Mouse (Mus musculus) hindbrain, postnatal 0 days (tissue): ENCODE measurements at regions not wholly inside any gene's neighbourhood (a gene's known extent, or its start where the extent isn't known, plus 50 kb on each side); places are given as distances from the start of the nearest gene placed in this dataset.
A peak's percentile ranks its signal among the peaks of the same experiment; 100 is the strongest.

ENCODE experiments used
- ATAC-seq: fragments of 200-750 bp; cut with Nextera tagmentation; 2 replicates; pipeline ENCODE4 v1.8.0; 2017; ENCODE audit warnings: mild to moderate bottlenecking, moderate TSS enrichment, moderate library complexity
- DNase-seq: peaks from one replicate; pipeline ENCODE4 v3.0.0-alpha.2; 2015; ENCODE audit warnings: low spot score
- H3K27ac ChIP-seq: fragments of 300-500 bp; sonication (generic); 2 replicates; pipeline ENCODE4 v1.5.1; 2014; ENCODE audit warnings: mild to moderate bottlenecking
- H3K27me3 ChIP-seq: fragments of 300-500 bp; sonication (generic); 2 replicates; pipeline ENCODE4 v1.6.1; 2014; ENCODE audit warnings: low read length, mixed read lengths; ENCODE audit not compliant: insufficient read depth
- H3K36me3 ChIP-seq: fragments of 300-500 bp; sonication (generic); 2 replicates; pipeline ENCODE4 v1.6.1; 2014; ENCODE audit warnings: low read length, mixed read lengths; ENCODE audit not compliant: insufficient read depth
- H3K4me1 ChIP-seq: fragments of 300-500 bp; sonication (generic); 2 replicates; pipeline ENCODE4 v1.6.1; 2014; ENCODE audit warnings: antibody characterized with exemption, low read length, mixed read lengths; ENCODE audit not compliant: insufficient read depth
- H3K4me2 ChIP-seq: fragments of 300-500 bp; sonication (generic); 2 replicates; pipeline ENCODE4 v1.6.1; 2014; ENCODE audit warnings: low read depth, mild to moderate bottlenecking, low read length, moderate library complexity, mixed read lengths
- H3K4me3 ChIP-seq: fragments of 300-500 bp; sonication (generic); 2 replicates; pipeline ENCODE4 v1.5.1; 2014; ENCODE audit warnings: low read length
- H3K9ac ChIP-seq: fragments of 300-500 bp; sonication (generic); replicated peaks from 2 replicates; pipeline ENCODE4 v1.6.1; 2014; ENCODE audit warnings: mild to moderate bottlenecking, low read length, moderate library complexity, mixed read lengths
- H3K9me3 ChIP-seq: fragments of 300-500 bp; sonication (generic); 2 replicates; pipeline ENCODE4 v1.6.1; 2016; ENCODE audit warnings: low read length, mixed read lengths
- CTCF ChIP-seq: IDR thresholded peaks from 2 replicates; pipeline ENCODE4 v1.5.1; 2016; ENCODE audit warnings: antibody characterized with exemption, control low read depth, low read depth
- WGBS: fragments of 180-500 bp; shearing (Covaris S2); extraction: QIAGEN DNeasy Blood & Tissue Kit; methylation state at CpG from one replicate; pipeline ENCODE4 v1.1.7; 2014; 5-methylcytosine and 5-hydroxymethylcytosine counted together

DNA sequence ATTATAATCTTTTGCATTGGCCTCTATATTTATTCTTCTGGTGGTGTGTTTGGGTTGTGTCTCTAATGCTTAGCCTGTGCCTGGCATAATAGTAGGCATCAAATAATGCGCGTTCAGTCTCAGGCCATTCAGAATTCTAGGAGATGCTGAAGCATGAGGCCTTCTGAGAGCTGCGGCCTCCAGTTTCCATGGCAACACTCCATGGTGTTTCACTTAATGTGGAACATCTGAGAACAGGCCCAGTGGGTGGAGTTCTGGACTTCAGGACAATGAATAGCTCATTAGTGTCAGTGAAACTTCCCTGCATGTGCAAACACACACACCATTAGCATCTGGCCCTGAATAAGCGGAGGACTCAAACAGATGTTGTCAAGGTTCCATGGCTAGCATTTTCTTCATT lies 426.5 kb downstream of the Ets1 start:
- Histone ChIP-seq H3K9ac (no peak overlapping the region), H3K27ac (no peak overlapping the region), H3K9me3 (no peaks in the 10 kb centered on the region), H3K4me1 (peaks cover 4% of the 10 kb centered on the region; the same call in 1 of the 2 replicates), H3K4me2 (no peak overlapping the region), H3K36me3 (no peaks in the 10 kb centered on the region), H3K4me3 (no peak overlapping the region), H3K27me3 (no peaks in the 10 kb centered on the region)
- WGBS, result 9% methylated on average over 4 of the region's 4 CpGs
- DNase-seq (peak; percentile 88), ATAC-seq (peak; percentile 84)
- TF ChIP-seq CTCF, result no peak

GRCm38 (mm10) chr9:33065331-33065730 lies 429.3 kb downstream of the Ets1 start:
- no peak for DNase-seq
- Histone ChIP-seq H3K27ac (no peak overlapping the region), H3K9ac (no peak overlapping the region), H3K4me1 (peaks cover 4% of the 10 kb centered on the region; the same call in 1 of the 2 replicates), H3K9me3 (no peaks in the 10 kb centered on the region), H3K4me3 (no peak overlapping the region), H3K36me3 (no peaks in the 10 kb centered on the region), H3K27me3 (no peaks in the 10 kb centered on the region), H3K4me2 (no peak overlapping the region)
- TF ChIP-seq CTCF, result no peak
- WGBS, result 94% methylated on average over 3 of the region's 3 CpGs
- no peak for ATAC-seq

- no peak overlapping the region for H3K9ac ChIP-seq
- no peak overlapping the region for H3K4me3 ChIP-seq
- no peaks in the 10 kb centered on the region for H3K9me3 ChIP-seq
- H3K4me2 ChIP-seq, result no peak overlapping the region
- WGBS, result 81% methylated on average over 1 of the region's 1 CpGs
- no peak for TF ChIP-seq CTCF
- H3K27me3 ChIP-seq, result no peaks in the 10 kb centered on the region
- DNase-seq, result no peak
- H3K36me3 ChIP-seq, result no peaks in the 10 kb centered on the region
- peaks cover under 1% of the 10 kb centered on the region; the same call in 1 of the 2 replicates for H3K4me1 ChIP-seq
- no peak for ATAC-seq
- H3K27ac ChIP-seq, result no peak overlapping the region
Observed at GRCm38 (mm10) chr9:33067521-33067920, 431.5 kb downstream of the Ets1 start.

- no peak overlapping the region for H3K4me2 ChIP-seq
- no peak overlapping the region for H3K27ac ChIP-seq
- no peak overlapping the region for H3K9ac ChIP-seq
- H3K4me3 ChIP-seq, result no peak overlapping the region
- ATAC-seq (no peak), DNase-seq (peak; percentile 9)
- H3K4me1 ChIP-seq, result no peaks in the 10 kb centered on the region
- no peaks in the 10 kb centered on the region for H3K27me3 ChIP-seq
- H3K36me3 ChIP-seq, result no peaks in the 10 kb centered on the region
- WGBS, result 69% methylated on average over 3 of the region's 3 CpGs
- H3K9me3 ChIP-seq, result no peaks in the 10 kb centered on the region
- TF ChIP-seq CTCF, result no peak
Observed at GRCm38 (mm10) chr9:33070116-33070515, 434.1 kb downstream of the Ets1 start.

- no peak overlapping the region for H3K4me2 ChIP-seq
Observed at GRCm38 (mm10) chr9:33080271-33080670, 444.2 kb downstream of the Ets1 start.

GRCm38 (mm10) chr9:33080774-33081173 lies 444.8 kb downstream of the Ets1 start:
- ATAC-seq, result 0 out of 2 replicates have a peak, but pooled peaks have one; percentile 51
- H3K27ac ChIP-seq, result no peak overlapping the region
- no peaks in the 10 kb centered on the region for H3K36me3 ChIP-seq
- no peaks in the 10 kb centered on the region for H3K4me1 ChIP-seq
- no peak overlapping the region for H3K4me3 ChIP-seq
- WGBS, result 53% methylated on average over 6 of the region's 6 CpGs
- no peak overlapping the region for H3K4me2 ChIP-seq
- peak; percentile 69 for DNase-seq
- no peaks in the 10 kb centered on the region for H3K27me3 ChIP-seq
- H3K9me3 ChIP-seq, result no peaks in the 10 kb centered on the region
- H3K9ac ChIP-seq, result no peak overlapping the region
- peak; percentile 71 for TF ChIP-seq CTCF

More at GRCm38 (mm10) chr9:33080271-33080670, 444.2 kb downstream of the Ets1 start:
- Histone ChIP-seq H3K36me3 (no peaks in the 10 kb centered on the region), H3K9me3 (no peaks in the 10 kb centered on the region), H3K4me1 (no peaks in the 10 kb centered on the region), H3K27ac (no peak overlapping the region), H3K9ac (no peak overlapping the region), H3K4me3 (no peak overlapping the region), H3K27me3 (no peaks in the 10 kb centered on the region)
- no peak for ATAC-seq
- 75% methylated on average over 3 of the region's 3 CpGs for WGBS
- DNase-seq, result no peak
- no peak for TF ChIP-seq CTCF

GRCm38 (mm10) chr9:33089977-33090376 lies 454.0 kb downstream of the Ets1 start:
- Histone ChIP-seq H3K9ac (no peak overlapping the region), H3K27me3 (no peaks in the 10 kb centered on the region), H3K27ac (no peak overlapping the region), H3K4me2 (no peak overlapping the region), H3K36me3 (no peaks in the 10 kb centered on the region), H3K4me1 (no peaks in the 10 kb centered on the region), H3K4me3 (no peak overlapping the region), H3K9me3 (no peaks in the 10 kb centered on the region)
- DNase-seq, result no peak
- 81% methylated on average over 3 of the region's 3 CpGs for WGBS
- ATAC-seq, result no peak
- TF ChIP-seq CTCF, result no peak
